Mouse (Mus musculus) mouse embryonic stem cell (cell line): ENCODE data around the gene Ndufa8.

ENCODE experiments used
- in situ Hi-C, 2 experiments: fragments of 300-500 bp; cut with MboI; formaldehyde crosslinking; loops; 1 replicate in 1 of 2; 3 replicates in 1 of 2; pipeline ENCODE4 v1.14.3; 2019 to 2020; ENCODE audit warnings: low sequenced_read_pairs in 2 of 2, low pct_unique_long_range_greater_than_20kb in 1 of 2, mixed read lengths in 1 of 2; ENCODE audit not compliant: unreplicated experiment in 1 of 2

Ndufa8 gene

DNA sequence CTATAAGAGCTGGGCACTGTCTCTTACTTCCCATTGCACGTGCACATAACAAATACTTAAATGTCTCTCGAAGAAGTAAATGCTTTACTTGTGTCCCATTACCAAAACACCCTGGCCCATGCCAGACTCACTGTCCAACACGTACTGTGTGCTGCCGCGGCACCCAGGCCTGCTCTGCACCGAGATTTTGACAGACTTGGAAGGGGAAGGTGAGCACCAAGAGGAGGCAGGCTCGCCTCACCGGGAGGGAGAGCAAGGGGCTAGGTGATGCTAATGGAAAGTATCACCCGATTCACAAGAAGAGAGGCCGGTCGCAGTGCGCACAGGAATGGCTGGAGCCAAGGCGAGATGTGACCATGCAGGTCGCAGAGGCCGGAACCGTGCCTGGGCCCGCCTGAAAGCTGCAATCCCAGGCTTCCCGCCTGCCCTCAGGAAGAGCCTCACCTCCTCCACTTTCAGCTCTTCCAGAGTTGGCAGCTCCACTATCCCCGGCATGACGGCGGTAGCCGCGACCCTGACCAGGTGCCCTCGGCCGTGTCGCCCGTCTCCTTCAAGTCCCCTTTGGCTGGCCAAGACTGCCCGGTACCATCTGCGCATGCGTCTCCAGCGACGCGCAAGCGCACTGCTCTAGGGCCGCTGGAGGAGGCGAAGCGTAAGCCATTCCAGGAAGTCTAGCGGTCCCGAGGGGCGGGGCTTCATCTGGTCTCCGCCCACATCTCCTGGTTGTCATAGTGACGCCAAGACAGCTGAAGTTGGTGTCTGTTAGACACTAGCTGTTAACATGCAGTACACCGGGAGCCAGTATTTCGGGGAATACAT lies at the start of gene Ndufa8, which contains the start of gene Morn5:
Ndufa8 (minus strand) TSS at position 659 of the 819 bp plus-strand sequence.
Morn5 (plus strand) TSS at position 711 of the 819 bp plus-strand sequence.
- in situ Hi-C loops, result no loop called here

DNA sequence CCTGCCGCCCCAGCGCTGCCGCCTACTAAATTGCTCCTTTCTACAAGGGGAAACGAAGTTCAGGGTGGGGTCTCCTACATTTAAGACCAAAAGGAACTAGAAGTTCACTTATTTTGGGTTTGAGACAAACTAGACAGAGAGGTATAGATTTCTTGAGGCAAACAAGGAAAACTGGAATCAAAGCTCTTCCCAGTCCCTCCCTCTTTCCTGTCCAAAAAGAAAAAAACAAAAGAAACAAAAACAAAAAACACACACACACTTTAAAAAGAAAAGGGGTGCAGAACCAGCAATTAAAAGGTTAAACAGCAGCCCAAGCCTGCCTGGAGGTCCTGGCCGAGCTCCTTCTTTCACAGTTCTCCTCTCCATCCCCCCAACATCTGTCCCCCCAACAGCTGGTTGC lies 48.8 kb upstream of the Ndufa8 start:
- in situ Hi-C loops, result no loop called here

DNA sequence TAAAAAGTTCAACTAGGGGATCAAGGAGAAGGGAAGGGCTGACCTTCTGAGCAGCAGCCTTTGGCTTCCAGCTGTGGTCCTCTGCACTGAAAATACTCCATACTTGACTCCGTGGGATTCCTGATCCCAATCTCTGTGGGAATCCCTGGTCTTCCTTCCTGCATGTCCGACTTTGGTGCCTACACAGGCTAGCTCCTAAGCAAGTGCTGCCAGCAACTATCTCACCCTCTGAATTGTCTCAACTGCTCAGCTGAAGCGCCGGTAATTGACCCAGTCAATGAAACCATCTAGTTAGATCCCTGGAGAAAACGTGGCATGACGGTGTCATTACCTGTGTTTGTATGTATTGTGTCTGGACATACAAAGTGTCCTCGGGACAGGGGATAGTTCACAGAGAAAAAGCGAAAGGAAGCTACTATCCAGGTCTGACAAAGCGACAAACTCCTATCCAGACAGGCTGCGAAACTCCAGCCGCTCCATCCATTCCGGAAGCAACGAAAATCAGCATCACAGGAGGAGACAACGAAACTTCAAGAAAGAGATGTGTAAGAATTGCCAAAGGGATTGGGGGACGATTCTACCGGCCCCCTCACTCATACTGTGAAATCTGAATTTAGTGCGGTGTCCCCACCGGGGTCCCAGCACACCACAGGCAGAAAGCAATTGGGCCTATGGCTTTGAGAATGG lies 48.1 kb upstream of the Ndufa8 start:
- in situ Hi-C loops, result no loop called here

- in situ Hi-C loops, result no loop called here
Observed at GRCm38 (mm10) chr2:36093914-36094475, 44.8 kb upstream of the Ndufa8 start.

DNA sequence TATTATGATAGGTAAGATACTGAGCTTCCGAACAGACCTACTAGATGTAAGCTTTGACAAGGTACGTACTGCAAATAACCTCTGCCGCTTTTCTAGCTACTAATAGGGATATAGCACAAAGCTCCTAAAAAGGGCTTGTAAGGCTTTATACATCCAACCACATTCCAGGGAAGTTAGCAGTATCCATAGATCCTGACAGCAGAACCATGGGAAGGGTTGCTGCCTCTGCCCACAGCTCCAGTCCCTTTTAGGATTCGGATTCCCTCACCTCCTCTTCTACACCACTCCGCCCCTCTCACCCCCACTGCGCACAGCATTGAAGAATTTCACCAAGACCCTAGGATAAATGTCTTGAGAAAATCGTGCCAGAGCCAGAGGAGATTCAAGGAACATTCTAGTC lies 44.1 kb upstream of the Ndufa8 start:
- in situ Hi-C loops, result no loop called here

GRCm38 (mm10) chr2:36092748-36093147 lies 43.5 kb upstream of the Ndufa8 start:
- in situ Hi-C loops, result no loop called here

- in situ Hi-C loops, result no loop called here
Observed at GRCm38 (mm10) chr2:36090853-36091741, 41.9 kb upstream of the Ndufa8 start.

DNA sequence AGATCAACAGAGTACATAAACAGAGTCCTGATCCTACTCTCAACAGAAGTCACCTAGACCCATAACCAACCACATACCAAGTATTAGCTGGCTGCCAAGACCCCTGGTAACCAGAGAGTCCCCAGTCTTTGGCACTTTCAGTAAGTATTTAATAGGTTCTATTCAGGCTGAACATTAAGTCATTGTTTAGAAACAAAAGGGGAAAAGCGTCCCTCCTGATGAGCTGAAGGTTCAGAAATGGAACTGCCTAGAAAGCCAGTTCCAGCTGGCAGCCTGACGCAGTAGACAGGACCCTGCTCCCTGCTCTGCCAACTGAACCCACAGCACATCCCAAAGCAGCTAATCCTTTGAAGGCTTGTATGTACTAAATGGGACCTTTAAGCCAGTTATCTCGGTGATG lies 40.0 kb upstream of the Ndufa8 start:
- in situ Hi-C loops, result no loop called here

- in situ Hi-C loops, result no loop called here
Observed at GRCm38 (mm10) chr2:36085041-36085440, 35.8 kb upstream of the Ndufa8 start.

DNA sequence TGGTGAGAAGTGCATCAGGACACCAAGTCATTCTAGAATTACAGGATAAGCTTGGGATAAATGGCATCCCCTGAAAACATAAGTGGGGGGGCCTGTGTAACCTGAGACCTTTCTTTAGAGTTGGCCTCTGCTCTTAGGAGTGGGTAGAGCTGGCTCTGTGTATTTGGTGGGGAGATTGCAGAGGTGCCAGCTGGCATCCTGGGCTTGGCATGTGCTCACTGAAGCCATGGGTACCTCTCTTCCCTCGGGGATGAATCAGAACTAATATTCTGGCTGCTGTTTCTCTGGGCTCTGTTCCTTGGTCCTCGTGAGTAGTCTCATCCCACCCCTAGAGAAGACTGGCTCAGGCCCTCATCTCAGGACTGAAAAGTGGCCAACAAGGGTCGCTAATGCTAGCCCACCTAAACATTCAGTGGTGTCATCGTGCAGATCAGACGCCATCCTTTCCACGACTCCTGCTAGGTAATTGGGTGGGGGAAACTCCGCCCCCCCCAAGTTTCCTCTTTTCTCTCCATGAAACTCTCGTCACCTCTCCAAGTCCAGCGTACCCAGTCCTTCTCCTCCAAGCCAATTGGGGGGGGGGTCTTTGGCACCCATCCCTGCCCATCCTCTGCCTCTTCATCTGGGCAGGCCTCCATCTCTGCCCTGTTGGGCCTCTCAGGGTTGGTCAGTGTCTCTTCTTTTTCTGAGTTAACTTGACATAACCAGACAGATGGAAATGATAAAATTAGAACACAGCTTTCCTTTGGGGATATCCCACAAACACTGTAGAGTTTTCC lies 33.8 kb upstream of the Ndufa8 start:
- in situ Hi-C loops, result no loop called here

DNA sequence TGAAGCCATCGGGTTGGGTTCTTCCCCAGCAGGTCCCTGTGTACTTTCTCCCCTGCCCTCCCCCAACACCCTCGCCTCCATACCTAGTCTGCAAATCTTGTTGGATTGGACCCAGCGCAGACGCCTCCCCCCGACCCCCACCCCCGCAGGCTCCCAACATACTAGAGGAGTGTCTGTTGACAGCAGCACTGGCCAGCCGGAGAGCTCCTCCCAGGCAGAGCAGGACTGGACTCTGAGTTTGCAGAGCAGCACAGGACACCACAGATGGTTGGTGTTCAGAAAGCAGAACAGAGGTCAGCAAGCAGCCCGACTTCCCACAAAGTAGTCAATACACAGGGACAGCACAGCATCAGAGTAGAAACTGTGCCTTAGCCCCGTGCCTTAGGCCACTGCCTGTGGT lies 32.2 kb upstream of the Ndufa8 start:
- in situ Hi-C loops, result no loop called here

GRCm38 (mm10) chr2:36077160-36077761 lies 28.1 kb upstream of the Ndufa8 start:
- in situ Hi-C loops, result no loop called here

GRCm38 (mm10) chr2:36075210-36075609 lies 26.0 kb upstream of the Ndufa8 start:
- in situ Hi-C loops, result no loop called here

DNA sequence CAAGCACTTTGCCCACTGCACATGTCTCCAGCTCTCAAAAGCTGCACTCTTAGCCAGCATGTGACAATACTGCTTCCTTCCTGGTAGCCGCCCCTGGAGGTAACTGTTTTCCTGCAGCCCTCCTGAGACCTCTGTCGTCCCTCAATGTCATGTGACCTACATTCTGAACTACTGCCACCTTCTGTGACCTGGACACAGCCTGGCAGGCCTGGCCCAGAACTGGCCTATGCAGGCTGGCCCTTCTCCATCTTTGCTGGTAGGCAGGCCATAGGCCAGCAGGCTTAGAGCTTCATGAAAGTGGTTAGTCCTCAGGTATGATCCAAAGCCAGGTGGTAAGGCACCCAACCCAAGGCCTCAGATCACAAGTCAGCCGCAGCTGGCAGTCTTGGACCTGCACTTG lies 24.6 kb upstream of the Ndufa8 start:
- in situ Hi-C loops, result no loop called here

- in situ Hi-C loops, result no loop called here
Observed at GRCm38 (mm10) chr2:36071660-36072305, 22.6 kb upstream of the Ndufa8 start.

GRCm38 (mm10) chr2:36067132-36067531 lies 17.9 kb upstream of the Ndufa8 start:
- in situ Hi-C loops, result no loop called here

GRCm38 (mm10) chr2:36061409-36061808 lies 12.2 kb upstream of the Ndufa8 start:
- in situ Hi-C loops, result no loop called here
